Mouse (Mus musculus): Measurements from ENCODE around the gene Map1lc3a. TPM values are rescaled to one million over a fixed set of nuclear protein-coding genes. Genes with fewer than 3 reads are reported as not detected.
A peak's percentile ranks its signal among the peaks of the same experiment; 100 is the strongest.

Gene Map1lc3a
- total RNA-seq, 2 experiments from 2014 or later = 0.34 to 0.77 TPM

DNA sequence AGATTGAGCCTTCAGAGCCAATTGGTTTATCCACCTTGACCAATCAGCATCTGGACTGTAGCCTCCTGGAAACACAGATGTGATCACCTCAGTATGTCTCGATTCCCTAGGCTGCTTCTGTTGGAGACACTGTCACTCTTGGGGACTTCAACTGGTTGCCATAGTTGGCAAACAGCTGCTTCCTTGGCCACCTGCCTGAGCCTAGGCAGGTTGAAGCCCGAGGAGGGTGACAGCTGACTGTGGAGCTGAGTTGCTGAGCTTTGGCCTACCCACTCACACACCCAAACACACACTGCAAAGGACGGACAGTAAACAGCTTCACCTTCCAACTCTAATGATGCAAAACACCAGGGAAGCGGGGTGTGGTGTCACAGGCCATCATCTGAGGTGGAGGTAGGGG, 7.7 kb downstream of the Map1lc3a start:
- ATAC-seq (replicated peaks; ENCODE audit: low FRiP score, poor library complexity, severe bottlenecking) = no peak

DNA sequence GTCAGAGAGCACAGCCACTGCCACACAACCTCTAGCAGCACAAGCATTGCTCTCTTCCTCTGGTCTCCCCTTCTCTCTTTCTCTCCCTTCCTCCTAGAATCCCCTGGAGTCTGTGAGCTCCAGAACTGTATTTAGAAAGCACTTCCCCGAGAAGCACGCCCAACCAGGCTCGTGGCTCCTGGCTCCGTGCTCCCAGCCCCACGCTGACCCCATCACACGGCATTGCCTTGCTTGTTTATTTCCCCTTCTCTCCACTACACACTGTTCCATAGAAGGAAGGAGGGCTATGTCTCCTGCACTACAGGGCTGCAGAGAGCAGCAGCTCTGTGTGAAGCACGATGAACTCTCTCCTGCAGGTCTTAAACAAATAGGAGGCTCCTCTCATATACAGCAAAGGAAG, 8.6 kb downstream of the Map1lc3a start:
- ATAC-seq (replicated peaks; ENCODE audit: low FRiP score, poor library complexity, severe bottlenecking) = no peak

DNA sequence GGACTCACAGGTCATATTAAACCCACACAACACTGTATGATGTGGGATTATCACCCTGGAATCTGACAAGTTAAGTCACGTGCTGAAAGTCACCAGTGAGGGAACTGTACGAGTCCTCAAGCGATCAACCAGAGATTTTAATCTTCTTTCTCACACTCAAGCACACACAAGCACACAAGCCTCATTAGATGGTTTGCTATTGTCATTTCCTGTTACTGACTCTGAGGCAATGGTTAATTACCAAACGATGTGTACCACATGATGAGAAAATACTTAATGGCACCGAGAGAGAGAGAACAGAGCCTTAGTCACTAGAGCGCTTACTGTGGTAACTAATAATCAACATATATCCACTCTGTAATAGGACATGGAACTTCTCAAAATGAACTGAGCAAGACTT, 9.6 kb downstream of the Map1lc3a start:
- ATAC-seq (replicated peaks; ENCODE audit: low FRiP score, poor library complexity, severe bottlenecking) = no peak

GRCm38 (mm10) chr2:155287456-155288250, 11.6 kb downstream of the Map1lc3a start:
- ATAC-seq (replicated peaks; ENCODE audit: low FRiP score, poor library complexity, severe bottlenecking) = no peak

GRCm38 (mm10) chr2:155290066-155290465, 14.0 kb downstream of the Map1lc3a start:
- ATAC-seq (replicated peaks; ENCODE audit: low FRiP score, poor library complexity, severe bottlenecking) = no peak

- ATAC-seq (replicated peaks; ENCODE audit: low FRiP score, poor library complexity, severe bottlenecking) = no peak
These were observed 17.3 kb downstream of the Map1lc3a start for GRCm38 (mm10) chr2:155293382-155293781.

GRCm38 (mm10) chr2:155293946-155294345, 17.8 kb downstream of the Map1lc3a start:
- ATAC-seq (replicated peaks; ENCODE audit: low FRiP score, poor library complexity, severe bottlenecking) = no peak

DNA sequence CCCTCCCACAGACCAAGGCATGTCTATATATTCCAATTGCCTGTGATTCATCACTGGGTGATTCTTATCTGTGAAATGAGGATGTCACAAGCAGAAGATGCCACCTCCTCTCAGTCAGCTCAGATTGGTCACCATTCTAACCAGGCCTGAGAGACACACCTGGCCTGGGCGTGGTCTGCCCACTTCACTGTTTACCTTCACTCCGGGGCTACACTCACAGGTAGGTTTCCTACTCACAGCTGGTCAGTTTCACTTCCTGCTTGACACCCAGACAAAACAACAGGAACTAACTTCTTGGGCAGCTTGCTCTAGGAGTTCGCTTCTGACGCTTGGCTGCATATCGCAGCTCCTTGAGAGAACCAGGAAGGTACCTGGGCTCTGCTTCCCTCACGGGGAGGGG, 19.4 kb downstream of the Map1lc3a start:
- no peak for ATAC-seq (replicated peaks; ENCODE audit: low FRiP score, poor library complexity, severe bottlenecking)

- ATAC-seq (replicated peaks; ENCODE audit: low FRiP score, poor library complexity, severe bottlenecking) = no peak
These were observed 23.5 kb downstream of the Map1lc3a start for GRCm38 (mm10) chr2:155299563-155299962.

DNA sequence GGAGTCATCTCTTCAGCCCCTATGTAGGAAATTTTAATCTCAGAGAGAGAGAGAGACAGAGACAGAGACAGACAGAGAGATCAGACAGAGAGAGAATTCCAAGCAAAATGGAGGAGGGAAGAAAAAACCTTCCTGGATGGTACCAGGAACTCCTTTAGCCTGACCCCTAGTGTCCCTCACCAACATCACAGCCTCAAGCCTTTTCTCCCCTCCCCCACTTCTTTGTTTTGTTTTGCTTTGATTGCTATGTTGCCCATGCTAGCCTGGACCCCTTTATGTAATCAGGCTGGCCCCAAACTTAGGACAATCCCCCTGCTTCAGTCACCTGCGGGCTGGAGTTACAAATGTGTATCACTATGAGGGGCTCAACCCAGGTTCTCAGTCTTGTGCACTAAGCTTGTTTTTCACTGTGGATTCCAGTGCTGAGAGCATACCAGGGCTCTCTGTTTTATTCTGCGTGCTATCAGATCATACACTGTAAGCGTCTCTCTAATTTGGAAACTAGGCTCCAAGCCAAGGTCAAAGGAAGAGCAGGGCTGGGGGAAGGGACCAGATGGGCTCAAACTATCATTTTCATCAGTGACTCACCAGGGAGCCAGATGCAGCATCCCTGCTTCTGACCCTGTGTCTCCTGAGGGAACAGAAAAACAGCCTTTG, 33.0 kb downstream of the Map1lc3a start:
- no peak for ATAC-seq (replicated peaks; ENCODE audit: low FRiP score, poor library complexity, severe bottlenecking)

DNA sequence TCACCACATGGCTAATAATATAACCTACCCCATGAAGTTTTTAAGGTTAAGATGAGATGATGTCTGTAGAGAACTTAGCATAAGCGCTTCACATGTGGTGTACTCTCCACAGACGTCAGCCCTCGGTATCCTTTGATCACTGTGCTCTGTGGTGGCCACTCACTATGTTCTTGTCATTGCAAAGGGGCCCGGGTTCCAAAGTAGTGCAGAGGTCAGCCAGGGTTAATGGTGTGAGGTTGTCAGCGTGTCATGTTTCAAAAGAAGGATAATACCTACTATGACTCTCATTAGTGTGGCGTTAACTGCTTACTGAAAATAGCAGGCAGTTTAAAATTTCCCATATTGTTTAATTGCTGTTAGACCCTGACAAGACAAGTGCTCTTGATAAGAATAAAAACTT, 37.6 kb downstream of the Map1lc3a start:
- no peak for ATAC-seq (replicated peaks; ENCODE audit: low FRiP score, poor library complexity, severe bottlenecking)

DNA sequence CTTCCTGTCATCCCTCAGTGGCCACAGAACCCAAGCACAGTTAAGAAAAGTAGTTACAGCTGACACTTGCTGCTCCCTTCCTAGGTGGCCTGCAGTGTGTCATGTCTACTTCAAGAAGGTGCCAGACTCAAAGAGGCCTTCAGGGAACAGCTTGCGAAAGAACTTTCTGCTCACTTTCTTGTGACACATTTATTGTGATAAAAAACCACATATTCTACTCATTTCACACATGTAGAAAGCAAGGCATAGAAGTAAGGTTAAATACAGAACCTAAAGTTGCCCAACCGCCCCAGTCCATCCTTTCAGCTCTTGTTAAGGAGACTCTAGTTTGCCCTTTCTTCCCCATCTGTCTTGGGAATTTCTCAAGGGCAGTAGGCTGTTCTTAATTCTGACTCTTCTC, 42.5 kb downstream of the Map1lc3a start:
- ATAC-seq (replicated peaks; ENCODE audit: low FRiP score, poor library complexity, severe bottlenecking) = no peak

- 0 out of 2 replicates have a peak, but pooled peaks have one; percentile 11 for ATAC-seq (replicated peaks; ENCODE audit: low FRiP score, poor library complexity, severe bottlenecking)
These were observed 44.5 kb downstream of the Map1lc3a start for GRCm38 (mm10) chr2:155320596-155320995.

- ATAC-seq (replicated peaks; ENCODE audit: low FRiP score, poor library complexity, severe bottlenecking) = no peak
These were observed 49.9 kb downstream of the Map1lc3a start for GRCm38 (mm10) chr2:155326001-155326400.

Other genes starting within 250 kb of the Map1lc3a start
- gene Ahcy, start 201.8 kb upstream of the Map1lc3a start, total RNA-seq (2015; ENCODE audit: low replicate concordance) = 19.2 and 24.2 TPM in 2 replicates
- 10.6 and 10.9 TPM in 2 replicates for gene Ahcy, start 201.8 kb upstream of the Map1lc3a start, total RNA-seq (2017; ENCODE audit: low replicate concordance)
- gene Itch, start 142.8 kb upstream of the Map1lc3a start, total RNA-seq (2015; ENCODE audit: low replicate concordance) = 15.9 and 25.3 TPM in 2 replicates
- 25.4 and 33.2 TPM in 2 replicates for gene Itch, start 142.8 kb upstream of the Map1lc3a start, total RNA-seq (2017; ENCODE audit: low replicate concordance)
- 83.8 and 114 TPM in 2 replicates for gene Dynlrb1, start 39.8 kb upstream of the Map1lc3a start, total RNA-seq (2015; ENCODE audit: low replicate concordance)
- gene Dynlrb1, start 39.8 kb upstream of the Map1lc3a start, total RNA-seq (2017; ENCODE audit: low replicate concordance) = 25.0 and 51.9 TPM in 2 replicates
- 9.4 and 17.6 TPM in 2 replicates for gene Pigu, start 81.1 kb downstream of the Map1lc3a start, total RNA-seq (2015; ENCODE audit: low replicate concordance)
- 5.6 TPM in 2 replicates for gene Pigu, start 81.1 kb downstream of the Map1lc3a start, total RNA-seq (2017; ENCODE audit: low replicate concordance)
- gene Trp53inp2, start 104.8 kb downstream of the Map1lc3a start, total RNA-seq (2015; ENCODE audit: low replicate concordance) = 7.1 and 15.6 TPM in 2 replicates
- 3.6 and 4.9 TPM in 2 replicates for gene Trp53inp2, start 104.8 kb downstream of the Map1lc3a start, total RNA-seq (2017; ENCODE audit: low replicate concordance)
- gene Ncoa6, start 197.6 kb downstream of the Map1lc3a start, total RNA-seq (2015; ENCODE audit: low replicate concordance) = 29.6 and 35.9 TPM in 2 replicates
- gene Ncoa6, start 197.6 kb downstream of the Map1lc3a start, total RNA-seq (2017; ENCODE audit: low replicate concordance) = 7.2 and 13.7 TPM in 2 replicates
- gene Acss2, start 241.7 kb downstream of the Map1lc3a start, total RNA-seq (2015; ENCODE audit: low replicate concordance) = 3.5 and 10.0 TPM in 2 replicates
- 16.4 and 20.1 TPM in 2 replicates for gene Acss2, start 241.7 kb downstream of the Map1lc3a start, total RNA-seq (2017; ENCODE audit: low replicate concordance)
- not detected in 2 replicates for gene Ggt7, start 241.9 kb downstream of the Map1lc3a start, total RNA-seq (2015; ENCODE audit: low replicate concordance)
- gene Ggt7, start 241.9 kb downstream of the Map1lc3a start, total RNA-seq (2017; ENCODE audit: low replicate concordance) = not detected in 2 replicates